Mouse (Mus musculus) heart, postnatal 0 days (tissue): ENCODE measurements around the gene Bpifb1.

Source experiments
- CTCF ChIP-seq: IDR thresholded peaks from 2 replicates; pipeline ENCODE4 v1.5.1; 2016; ENCODE audit warnings: antibody characterized with exemption, control low read depth, low read depth
- EP300 ChIP-seq: IDR thresholded peaks from 2 replicates; pipeline ENCODE4 v1.6.1; 2016; ENCODE audit warnings: antibody characterized with exemption, low read depth

- TF ChIP-seq CTCF (no peak), EP300 (no peak)
These were observed 36.4 kb downstream of the Bpifb1 start for GRCm38 (mm10) chr2:154226991-154227390.
